Mouse (Mus musculus): ENCODE results near the gene Kcnh4.

The Kcnh4 gene

GRCm38 (mm10) chr11:100710977-100711376, 48.8 kb downstream of the Kcnh4 start:
- no peak for DNase-seq (ENCODE audit: low spot score in 2 of 2)

GRCm38 (mm10) chr11:100710528-100710927, 49.2 kb downstream of the Kcnh4 start:
- DNase-seq (ENCODE audit: low spot score in 2 of 2), result no peak

DNA sequence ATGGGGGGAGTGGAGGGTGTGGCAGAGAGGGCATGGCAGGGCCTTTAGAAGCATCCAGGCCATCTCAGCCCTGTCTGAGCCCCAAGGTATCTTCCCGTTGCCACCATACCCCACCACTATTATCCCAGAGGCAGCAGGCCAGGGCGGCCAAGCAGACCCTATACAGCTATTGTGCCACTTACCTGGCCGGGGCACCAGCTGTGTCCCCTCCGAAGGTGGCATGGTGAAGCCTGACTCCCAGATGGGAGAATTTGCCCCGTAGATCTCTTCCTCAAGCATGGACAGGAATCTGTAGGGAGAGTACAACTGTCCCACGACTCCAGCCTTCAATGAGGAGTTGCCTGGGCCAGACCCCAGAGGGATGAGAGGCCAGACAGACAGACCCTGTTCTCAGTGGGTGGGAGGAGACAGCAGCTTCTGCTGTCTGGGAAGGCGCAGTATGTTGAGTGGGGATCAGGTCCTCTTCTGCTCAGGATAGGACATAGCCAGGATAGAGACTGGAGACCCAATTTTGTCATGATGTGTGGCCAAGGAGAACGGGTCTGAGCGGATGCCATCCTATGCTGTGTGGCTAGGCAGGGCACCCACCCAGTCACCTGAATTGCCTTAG, 50.4 kb downstream of the Kcnh4 start:
- no peak for DNase-seq (ENCODE audit: low spot score in 2 of 2)

GRCm38 (mm10) chr11:100705095-100705747, 54.5 kb downstream of the Kcnh4 start:
- DNase-seq (ENCODE audit: low spot score in 2 of 2), result no peak

GRCm38 (mm10) chr11:100703851-100704531, 55.8 kb downstream of the Kcnh4 start, which contains the start of gene Dhx58:
Gene Dhx58 (minus strand): TSS chr11:100704271.
- no peak for DNase-seq (ENCODE audit: low spot score in 2 of 2)

DNA sequence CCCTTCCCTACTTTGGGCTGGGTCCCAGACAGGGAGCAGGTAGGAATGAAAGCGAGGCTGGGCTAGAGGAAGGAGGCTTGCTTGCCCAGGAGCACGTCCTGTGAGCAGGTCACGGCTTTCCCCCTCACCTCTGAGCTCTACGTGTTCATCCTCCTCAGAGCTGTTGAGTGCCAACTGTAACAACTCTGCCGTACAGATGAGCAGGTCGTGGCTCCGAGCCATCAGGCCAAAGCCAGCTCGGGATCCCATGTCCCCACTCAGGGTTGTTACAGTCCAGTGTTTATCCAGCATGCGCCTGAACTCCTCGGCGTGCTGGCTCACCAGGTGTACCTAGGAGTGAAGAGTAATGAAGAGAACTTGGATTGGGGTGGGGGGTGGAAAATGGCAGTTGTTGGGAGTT, 56.4 kb downstream of the Kcnh4 start:
- DNase-seq (ENCODE audit: low spot score in 2 of 2), result no peak

- no peak for DNase-seq (ENCODE audit: low spot score in 2 of 2)
These were observed 56.8 kb downstream of the Kcnh4 start for GRCm38 (mm10) chr11:100702906-100703305.

- DNase-seq (ENCODE audit: low spot score in 2 of 2), result peak in 1 of 2 experiments; percentile 63
These were observed 57.5 kb downstream of the Kcnh4 start for GRCm38 (mm10) chr11:100702081-100702851.

DNA sequence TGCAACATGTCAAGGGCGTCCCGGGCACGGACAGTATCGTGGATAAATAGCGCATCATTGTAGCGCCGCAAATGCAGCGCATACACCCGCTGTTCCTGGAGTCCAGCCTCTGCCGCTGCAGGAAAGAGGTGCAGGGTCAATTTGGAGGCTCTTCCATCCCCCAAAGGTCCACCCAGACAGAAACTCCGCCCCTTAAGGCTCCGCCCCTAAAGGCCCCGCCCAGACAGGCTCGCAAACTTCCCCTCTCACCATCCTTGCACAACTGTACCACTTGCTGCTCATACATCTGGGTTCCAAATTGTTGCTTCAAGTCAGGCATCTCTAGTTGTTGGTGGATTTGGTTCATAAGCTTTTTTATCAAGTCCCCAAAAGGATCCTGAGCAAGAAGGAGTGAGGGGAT, 58.4 kb downstream of the Kcnh4 start:
- no peak for DNase-seq (ENCODE audit: low spot score in 2 of 2)

DNA sequence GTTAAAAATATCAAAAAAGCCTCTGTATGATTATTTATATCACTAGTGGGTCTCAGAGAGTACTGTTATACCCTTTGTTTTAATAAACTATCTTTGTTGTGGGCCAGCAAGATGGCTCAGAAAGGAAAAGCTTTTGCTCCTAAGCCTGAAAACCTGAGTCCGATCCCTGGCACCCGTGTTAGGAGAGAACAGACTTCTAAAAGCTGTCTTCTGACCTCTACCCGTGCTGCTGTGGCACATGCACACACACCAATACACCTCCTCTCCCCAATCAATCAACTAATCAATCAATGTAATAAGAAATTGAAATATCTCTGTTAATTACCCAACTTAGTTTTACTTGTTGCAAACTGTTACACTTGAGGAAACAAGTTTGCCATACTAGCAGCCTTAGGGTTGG, 59.0 kb downstream of the Kcnh4 start:
- no peak for DNase-seq (ENCODE audit: low spot score in 2 of 2)

GRCm38 (mm10) chr11:100697921-100698320, 61.8 kb downstream of the Kcnh4 start:
- no peak for DNase-seq (ENCODE audit: low spot score in 2 of 2)

DNA sequence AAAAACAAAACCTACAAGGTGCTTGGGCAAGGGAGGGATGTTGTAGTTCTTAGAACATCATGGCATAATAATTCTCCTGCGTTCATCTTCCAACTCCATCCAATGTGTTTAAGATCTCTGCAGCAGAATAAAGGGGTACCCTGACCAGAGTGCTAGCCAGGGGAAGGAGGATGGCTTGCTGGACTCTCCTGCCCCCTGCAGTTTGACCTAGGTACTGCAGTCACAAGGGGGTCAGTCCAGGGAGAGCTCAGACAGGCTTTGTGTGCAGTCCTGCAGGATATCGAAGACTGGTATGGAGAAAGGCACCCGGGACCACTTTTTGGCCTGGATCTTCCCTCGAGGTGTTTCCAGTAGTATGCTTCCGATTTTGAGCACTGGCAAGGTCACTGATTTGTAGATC, 64.8 kb downstream of the Kcnh4 start:
- peak in 1 of 2 experiments; percentile 77 for DNase-seq (ENCODE audit: low spot score in 2 of 2)

DNA sequence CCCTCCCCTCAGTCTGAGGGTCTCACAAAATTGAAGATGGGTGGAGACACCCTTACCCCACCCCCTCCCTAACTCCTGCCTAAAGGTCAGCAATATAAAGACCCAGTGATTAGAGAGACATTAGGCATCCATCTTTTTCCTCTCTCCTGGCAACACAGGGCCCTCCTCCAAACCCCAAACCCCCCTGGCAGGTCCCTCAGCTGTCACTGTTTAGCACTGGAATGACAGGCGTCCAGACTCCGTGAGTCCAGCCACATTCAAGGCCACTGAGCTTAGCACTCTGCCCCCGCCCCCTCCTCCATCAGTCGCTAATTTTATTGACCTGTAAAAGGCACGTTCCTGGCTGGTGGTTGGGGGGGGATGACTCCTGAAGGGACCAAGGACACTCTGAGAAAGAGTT, 66.6 kb downstream of the Kcnh4 start:
- DNase-seq (ENCODE audit: low spot score in 2 of 2), result no peak

GRCm38 (mm10) chr11:100692164-100692616, 67.6 kb downstream of the Kcnh4 start, which contains the start of gene Zfp385c:
Gene Zfp385c (minus strand): TSS chr11:100692455.
- DNase-seq (ENCODE audit: low spot score in 2 of 2), result no peak

- DNase-seq (ENCODE audit: low spot score in 2 of 2), result no peak
These were observed 69.4 kb downstream of the Kcnh4 start for GRCm38 (mm10) chr11:100690389-100690788.
